Mouse (Mus musculus) cerebellum, adult (tissue): Measurements from ENCODE around the gene Gm11568.
"Not testable (repeated sequence)": the region's sequence is repeated elsewhere in the genome, so short reads cannot be mapped to it uniquely, and the experiment has no call there.

Experiments
- ATAC-seq: cut with Nextera tagmentation; 2 replicates; pipeline ENCODE4 v1.9.2; 2017; ENCODE audit warnings: mild to moderate bottlenecking, moderate library complexity, mixed read lengths; ENCODE audit not compliant: insufficient number of reproducible peaks, low FRiP score, low TSS enrichment

Gene Gm11568

DNA sequence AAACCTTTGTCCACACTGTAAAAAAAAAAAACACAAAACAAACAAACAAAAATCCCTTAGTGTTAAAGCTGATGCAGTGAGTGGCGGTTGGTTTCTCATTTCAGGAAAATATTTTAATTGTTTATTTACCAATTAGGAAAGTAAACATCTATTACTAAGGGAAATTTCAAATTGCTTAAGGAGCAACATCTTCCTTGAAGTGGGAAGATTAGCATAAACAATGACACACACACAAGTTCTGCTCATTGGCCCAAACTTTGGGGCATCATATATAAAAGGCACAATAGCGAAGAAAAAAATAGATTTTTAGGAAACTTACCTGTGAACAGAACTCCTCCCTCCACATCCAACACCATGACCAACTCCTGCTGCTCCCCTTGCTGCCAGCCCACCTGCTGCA, at the start of gene Gm11568:
Gene Gm11568, plus strand, starts transcription at position 301 of the 400 bp plus-strand sequence.
- ATAC-seq, result no peak

DNA sequence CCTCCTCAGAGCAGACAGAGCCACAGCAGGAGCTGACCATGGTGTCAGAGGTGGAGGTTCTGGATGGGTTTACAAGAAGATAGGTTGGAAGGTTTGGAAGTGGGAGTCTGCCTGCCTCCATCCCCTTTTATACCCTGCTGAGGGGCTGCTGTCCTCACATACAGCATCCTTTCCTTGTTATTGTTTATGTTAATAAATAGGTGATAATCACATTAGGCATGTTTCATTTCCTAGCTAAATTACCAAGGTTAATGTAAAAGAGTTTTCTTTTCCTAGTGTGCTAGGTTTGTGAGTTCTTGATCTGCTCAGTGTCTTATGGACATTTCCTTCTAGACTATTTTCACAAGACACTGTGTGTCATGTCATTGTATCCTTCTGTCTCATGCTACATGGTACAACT, 47.9 kb upstream of the Gm11568 start, which contains the start of gene Krtap4-13:
Gene Krtap4-13, minus strand, starts transcription at position 101 of the 400 bp plus-strand sequence.
- ATAC-seq, result not testable (repeated sequence)

DNA sequence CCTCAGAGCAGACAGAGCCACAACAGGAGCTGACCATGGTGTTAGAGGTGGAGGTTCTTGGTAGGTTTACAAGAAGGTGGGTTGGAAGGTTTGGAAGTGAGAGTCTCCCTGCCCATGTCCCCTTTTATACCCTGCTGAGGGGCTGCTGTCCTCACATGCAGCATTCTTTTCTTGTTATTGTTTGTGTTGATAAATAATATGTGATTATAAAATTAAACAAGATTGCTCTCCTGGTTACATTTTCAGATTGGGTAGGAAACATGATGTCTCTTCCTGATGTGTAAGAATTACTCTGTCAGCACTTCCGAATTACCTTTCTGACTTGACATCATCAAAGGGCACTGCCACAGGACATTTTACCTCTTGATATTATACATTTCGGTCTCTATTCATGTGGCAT, 42.2 kb upstream of the Gm11568 start, which contains the start of gene Gm11564:
Gene Gm11564, minus strand, starts transcription at position 101 of the 400 bp plus-strand sequence.
- not testable (repeated sequence) for ATAC-seq

DNA sequence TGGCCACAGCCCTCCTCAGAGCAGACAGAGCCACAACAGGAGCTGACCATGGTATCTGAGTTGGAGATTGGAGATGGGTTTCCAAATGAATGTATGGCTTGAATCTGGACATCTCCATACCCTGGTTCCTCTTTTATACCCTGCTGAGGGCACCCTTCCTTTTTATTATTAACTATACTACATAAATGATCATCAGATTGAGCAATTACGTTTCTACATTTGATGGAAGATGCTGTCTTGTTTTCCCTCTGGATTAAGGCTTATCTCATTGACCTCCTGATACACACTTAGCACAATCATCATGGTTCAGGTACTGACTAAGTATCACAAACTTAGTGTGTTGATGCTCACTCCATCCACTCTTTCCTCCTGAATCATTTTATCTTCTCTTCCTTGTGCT, 19.8 kb upstream of the Gm11568 start, which contains the start of gene 2300003K06Rik:
Gene 2300003K06Rik, minus strand, starts transcription at position 101 of the 400 bp plus-strand sequence.
- ATAC-seq, result no peak

GRCm38 (mm10) chr11:99842185-99842584, 15.5 kb upstream of the Gm11568 start:
- ATAC-seq, result no peak

DNA sequence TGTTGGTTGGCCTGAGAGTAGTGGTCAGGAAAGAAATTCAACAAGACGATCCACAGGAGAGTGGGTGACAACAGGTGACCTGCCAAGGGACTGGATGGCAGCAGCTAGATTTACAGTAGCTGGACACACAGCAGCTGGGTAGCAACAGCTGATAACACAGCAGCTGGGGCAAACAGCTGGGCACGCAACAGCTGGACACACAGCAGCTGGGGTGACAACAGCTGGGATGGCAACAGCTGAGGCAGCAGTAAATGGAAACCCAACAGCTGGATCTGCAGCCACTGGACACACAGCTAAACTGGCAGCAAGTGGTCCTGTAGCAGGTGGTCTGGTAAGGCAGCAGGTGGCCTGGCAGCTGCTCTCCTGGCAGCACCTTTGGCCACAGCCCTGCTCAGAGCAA, 11.0 kb upstream of the Gm11568 start:
- no peak for ATAC-seq

DNA sequence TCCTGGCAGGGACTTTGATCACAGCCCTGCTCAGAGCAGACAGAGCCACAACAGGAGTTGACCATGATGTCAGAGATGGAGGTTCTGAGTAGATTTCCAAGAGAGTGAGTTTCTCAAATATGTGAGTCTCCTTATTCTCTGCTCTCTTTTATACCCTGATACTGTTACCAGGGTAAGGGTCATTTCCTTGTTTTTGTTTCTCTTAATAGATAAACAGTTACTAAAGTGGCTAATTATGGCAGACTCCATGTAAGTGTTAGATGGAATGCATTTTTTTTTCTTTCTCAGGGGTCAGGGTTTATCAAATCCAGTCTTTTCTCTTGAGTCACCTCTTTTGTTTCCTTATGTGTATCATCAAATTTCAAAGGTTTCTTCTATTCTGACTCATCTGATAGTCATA, 6.2 kb upstream of the Gm11568 start, which contains the start of gene Krtap4-16:
Gene Krtap4-16, minus strand, starts transcription at position 101 of the 400 bp plus-strand sequence.
- no peak for ATAC-seq

DNA sequence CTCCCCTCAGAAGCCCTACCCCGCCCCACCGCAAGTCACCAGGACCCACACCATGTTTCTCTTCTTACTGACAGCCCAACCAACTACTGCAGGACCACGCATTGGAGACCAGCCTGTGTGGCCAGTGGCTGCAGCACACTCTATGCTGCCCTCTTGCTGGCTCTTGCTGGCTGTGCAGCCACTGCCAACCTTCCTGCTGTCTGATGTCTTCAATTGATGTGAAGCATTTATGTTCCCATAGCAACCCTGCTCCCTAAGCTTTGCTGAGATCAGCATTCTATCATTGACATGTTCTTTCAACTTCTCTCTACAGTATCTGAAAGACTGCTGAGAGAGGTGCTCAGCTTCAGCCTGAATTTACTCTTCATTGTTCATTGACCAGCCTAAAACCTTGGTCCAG, 3.6 kb upstream of the Gm11568 start:
- no peak for ATAC-seq

- ATAC-seq, result no peak
Observed at GRCm38 (mm10) chr11:99858761-99859160, 1.0 kb downstream of the Gm11568 start.

GRCm38 (mm10) chr11:99864176-99864575, 6.5 kb downstream of the Gm11568 start, which contains the start of gene Gm11559:
Gene Gm11559 (plus strand): TSS chr11:99864476.
- not testable (repeated sequence) for ATAC-seq

DNA sequence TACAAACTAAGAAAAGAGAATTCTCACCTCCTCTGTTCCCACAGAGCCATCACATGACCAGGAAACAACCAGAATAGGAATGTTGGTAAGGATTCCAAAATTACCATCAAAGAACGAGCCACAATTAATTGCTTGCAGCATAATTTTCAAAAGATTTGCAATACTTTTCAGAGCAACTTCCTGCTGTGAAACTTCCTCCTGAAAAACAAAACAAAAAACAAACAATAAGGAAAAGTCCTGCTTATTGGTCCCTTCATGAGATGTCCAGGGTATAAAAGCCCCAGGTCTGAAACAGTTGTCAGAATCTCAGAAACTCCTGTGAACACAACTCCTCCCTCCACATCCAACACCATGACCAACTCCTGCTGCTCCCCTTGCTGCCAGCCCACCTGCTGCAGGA, 15.4 kb downstream of the Gm11568 start, which contains the start of gene Krtap9-1:
Gene Krtap9-1, plus strand, starts transcription at position 301 of the 400 bp plus-strand sequence.
- not testable (repeated sequence) for ATAC-seq

- not testable (repeated sequence) for ATAC-seq
Observed at GRCm38 (mm10) chr11:99878887-99879286, 21.2 kb downstream of the Gm11568 start, which contains the start of gene Gm11567. Gene Gm11567 (plus strand): TSS chr11:99879187.

- no peak for ATAC-seq
Observed at GRCm38 (mm10) chr11:99907620-99908019, 49.9 kb downstream of the Gm11568 start, which contains the start of gene Krtap31-1. Gene Krtap31-1 (plus strand): TSS chr11:99907920.
